7 mouse cellular contexts compared by ENCODE assay signal in genomic region chr6:8957529-8957887, GRCm38 (mm10). TPM values are rescaled to one million over a fixed set of nuclear protein-coding genes. Genes with fewer than 3 reads are reported as not detected.
DNase-seq lines count a peak whose midpoint lies in the region; ATAC-seq lines count a peak whose summit lies in the region.

No protein-coding gene starts in this region.

- ATAC-seq in hindbrain, embryonic 15.5 days (ENCODE audit: low FRiP score, low read depth), result no peak
- ATAC-seq in monocyte, adult 5-6 weeks (replicated peaks; ENCODE audit: insufficient number of reproducible peaks, low FRiP score, low TSS enrichment, poor library complexity, severe bottlenecking), result no peak

- H3K9me3 ChIP-seq in embryonic facial prominence, embryonic 10.5 days, result no peaks in the 10 kb centered on the region
- H3K9me3 ChIP-seq in hindbrain, embryonic 15.5 days, result no peaks in the 10 kb centered on the region

- H3K4me1 ChIP-seq in embryonic facial prominence, embryonic 10.5 days, result peaks cover 16% of the 10 kb centered on the region; the same call in 1 of the 2 replicates
- H3K4me1 ChIP-seq in hindbrain, embryonic 15.5 days (replicated peaks), result peaks cover 44% of the 10 kb centered on the region

- peaks cover 75% of the 10 kb centered on the region for H3K27me3 ChIP-seq in embryonic facial prominence, embryonic 10.5 days (replicated peaks; ENCODE audit: low read depth, poor library complexity, severe bottlenecking)
- peaks cover 16% of the 10 kb centered on the region for H3K27me3 ChIP-seq in hindbrain, embryonic 15.5 days

- H3K9ac ChIP-seq in hindbrain, embryonic 15.5 days, result peak overlapping the region; percentile 26; the same call in 1 of the 2 replicates

- H3K4me3 ChIP-seq in embryonic facial prominence, embryonic 10.5 days, result peak overlapping the region; percentile 37
- H3K4me3 ChIP-seq in hindbrain, embryonic 15.5 days, result peak overlapping the region; percentile 34

- peak; percentile 27 for DNase-seq in thymus, postnatal 4 days
- DNase-seq in thymus, postnatal 0 days (ENCODE audit: low spot score), result no peak
- DNase-seq in embryonic facial prominence, embryonic 10.5 days (ENCODE audit: low spot score), result peak; percentile 82
- peak; percentile 10 for DNase-seq in lung, postnatal 14 days
- DNase-seq in T-cell, adult 2 months (ENCODE audit: low spot score), result no peak

- no peak overlapping the region for H3K27ac ChIP-seq in embryonic facial prominence, embryonic 10.5 days (replicated peaks)
- peak overlapping the region; percentile 68 for H3K27ac ChIP-seq in hindbrain, embryonic 15.5 days (replicated peaks)

- H3K36me3 ChIP-seq in embryonic facial prominence, embryonic 10.5 days (replicated peaks), result no peaks in the 10 kb centered on the region
- no peaks in the 10 kb centered on the region for H3K36me3 ChIP-seq in hindbrain, embryonic 15.5 days

- H3K4me2 ChIP-seq in hindbrain, embryonic 15.5 days, result peak overlapping the region; percentile 81

- WGBS in embryonic facial prominence, embryonic 10.5 days, result under 1% methylated on average over 15 of the region's 15 CpGs
- 2% methylated on average over 15 of the region's 15 CpGs for WGBS in hindbrain, embryonic 15.5 days

RNA-seq across cellular contexts. Expression of gene Nxph1, which starts 9.3 kb away (rescaled TPM):
- 0.18 and 0.25 TPM in 2 replicates for polyA plus RNA-seq in thymus, postnatal 0 days (2015; fragmentation: Nextera tagmentation; extraction: Ambion mirVana)
- 0.32 and 0.41 TPM in 2 replicates for polyA plus RNA-seq in embryonic facial prominence, embryonic 10.5 days (2016; fragmentation: Nextera tagmentation; extraction: Ambion mirVana)
- 84.8 and 85.6 TPM in 2 replicates for polyA plus RNA-seq in hindbrain, embryonic 15.5 days (2015; fragmentation: Nextera tagmentation; extraction: Ambion mirVana)
- total RNA-seq in monocyte, adult 5-6 weeks (2017), result not detected in 3 replicates

Comparison
In these comparisons a context has a peak if more than half of its experiments do, and no peak if none do; other contexts are left out.
1. DNase-seq: peak in thymus, postnatal 4 days (single experiment), embryonic facial prominence, embryonic 10.5 days (single experiment) and lung, postnatal 14 days (single experiment); none in thymus, postnatal 0 days (single experiment) and T-cell, adult 2 months (single experiment).
2. RNA of gene Nxph1, which starts 9.3 kb away (polyA plus RNA-seq): 84.8 to 85.6 TPM in hindbrain, embryonic 15.5 days; 0.32 to 0.41 TPM in embryonic facial prominence, embryonic 10.5 days and 0.18 to 0.25 TPM in thymus, postnatal 0 days; every median in the first group is over 10 times any median in the second.